Mouse (Mus musculus) embryonic facial prominence, embryonic 12.5 days (tissue): ENCODE measurements around the gene Mansc1. TPM values are rescaled to one million over a fixed set of nuclear protein-coding genes. Genes with fewer than 3 reads are reported as not detected.
"Not testable (repeated sequence)": the region's sequence is repeated elsewhere in the genome, so short reads cannot be mapped to it uniquely, and the experiment has no call there.

Experiments used
- ATAC-seq: fragments of 200-750 bp; cut with Nextera tagmentation; 2 replicates; pipeline ENCODE4 v1.8.0; 2017; ENCODE audit not compliant: insufficient number of reproducible peaks, insufficient read depth, low FRiP score, low TSS enrichment
- H3K27ac ChIP-seq: fragments of 300-500 bp; sonication (generic); 2 replicates; pipeline ENCODE4 v1.5.1; 2016; ENCODE audit warnings: mild to moderate bottlenecking
- H3K27me3 ChIP-seq: fragments of 300-500 bp; sonication (generic); 2 replicates; pipeline ENCODE4 v1.6.1; 2016; ENCODE audit warnings: mild to moderate bottlenecking, moderate library complexity
- H3K36me3 ChIP-seq: fragments of 300-500 bp; sonication (generic); 2 replicates; pipeline ENCODE4 v1.6.1; 2016; ENCODE audit warnings: mild to moderate bottlenecking
- H3K4me1 ChIP-seq: fragments of 300-500 bp; sonication (generic); 2 replicates; pipeline ENCODE4 v1.6.1; 2016
- H3K4me2 ChIP-seq: fragments of 300-500 bp; sonication (generic); replicated peaks from 2 replicates; pipeline ENCODE4 v1.6.1; 2016; ENCODE audit warnings: mild to moderate bottlenecking, moderate library complexity
- H3K4me3 ChIP-seq: fragments of 300-500 bp; sonication (generic); 2 replicates; pipeline ENCODE4 v1.5.1; 2016; ENCODE audit warnings: mild to moderate bottlenecking
- H3K9ac ChIP-seq: fragments of 300-500 bp; sonication (generic); 2 replicates; pipeline ENCODE4 v1.6.1; 2016; ENCODE audit warnings: mild to moderate bottlenecking, moderate library complexity
- H3K9me3 ChIP-seq: fragments of 300-500 bp; sonication (generic); 2 replicates; pipeline ENCODE4 v1.6.1; 2016; ENCODE audit warnings: mild to moderate bottlenecking, moderate library complexity
- WGBS: fragments of 180-500 bp; shearing (Covaris S2); methylation state at CpG from one replicate; pipeline ENCODE4 v1.1.7; 2016; 5-methylcytosine and 5-hydroxymethylcytosine counted together
- polyA plus RNA-seq: library from polyadenylated mRNA; unstranded; fragments of >200 nt; fragmentation: Nextera tagmentation; extraction: Ambion mirVana; gene quantifications from 2 replicates; pipeline ENCODE4 v1.2.1, GENCODE M21; 2016

The Mansc1 gene
- polyA plus RNA-seq: 0.75 and 1.2 TPM in 2 replicates

- H3K36me3 ChIP-seq: no peaks in the 10 kb centered on the region
- H3K4me1 ChIP-seq: peaks cover 5% of the 10 kb centered on the region; the same call in 1 of the 2 replicates
- no peak within 1 kb of the TSS for H3K27ac ChIP-seq
- H3K4me3 ChIP-seq: peak within 1 kb of the TSS; percentile 43
- no peak for ATAC-seq
- WGBS: 1% methylated on average over 46 of the region's 46 CpGs
- peak within 1 kb of the TSS; percentile 82 for H3K4me2 ChIP-seq
- H3K9me3 ChIP-seq: no peaks in the 10 kb centered on the region
- H3K9ac ChIP-seq: peak within 1 kb of the TSS; percentile 47
- peaks cover 21% of the 10 kb centered on the region for H3K27me3 ChIP-seq
Measured at GRCm38 (mm10) chr6:134631947-134632687, at the start of gene Mansc1. Mansc1 (minus strand) TSS chr6:134632488.

- H3K36me3 ChIP-seq, H3K9me3 ChIP-seq, H3K4me1 ChIP-seq, ATAC-seq, H3K4me3 ChIP-seq, H3K4me2 ChIP-seq, H3K27ac ChIP-seq, H3K27me3 ChIP-seq, H3K9ac ChIP-seq: not testable (repeated sequence)
- 90% methylated on average over 4 of the region's 4 CpGs for WGBS
Measured at GRCm38 (mm10) chr6:134679330-134679729, 47.0 kb upstream of the Mansc1 start.

GRCm38 (mm10) chr6:134678037-134678436, 45.7 kb upstream of the Mansc1 start:
- Histone ChIP-seq H3K4me1 (no peaks in the 10 kb centered on the region), H3K4me3 (no peak overlapping the region), H3K27ac (no peak overlapping the region), H3K36me3 (no peaks in the 10 kb centered on the region), H3K9me3 (no peaks in the 10 kb centered on the region), H3K27me3 (no peaks in the 10 kb centered on the region), H3K4me2 (no peak overlapping the region), H3K9ac (no peak overlapping the region)
- WGBS: 81% methylated on average over 3 of the region's 3 CpGs
- ATAC-seq: no peak

GRCm38 (mm10) chr6:134677504-134677903, 45.2 kb upstream of the Mansc1 start:
- 80% methylated on average over 4 of the region's 4 CpGs for WGBS
- Histone ChIP-seq H3K4me2 (no peak overlapping the region), H3K9ac (no peak overlapping the region), H3K4me1 (no peaks in the 10 kb centered on the region), H3K27ac (no peak overlapping the region), H3K4me3 (no peak overlapping the region), H3K9me3 (no peaks in the 10 kb centered on the region), H3K36me3 (no peaks in the 10 kb centered on the region), H3K27me3 (no peaks in the 10 kb centered on the region)
- ATAC-seq: no peak

GRCm38 (mm10) chr6:134673712-134674111, 41.4 kb upstream of the Mansc1 start:
- not testable (repeated sequence) for ATAC-seq, H3K36me3 ChIP-seq, H3K9me3 ChIP-seq, H3K4me2 ChIP-seq, H3K4me1 ChIP-seq, H3K4me3 ChIP-seq, H3K27ac ChIP-seq, H3K27me3 ChIP-seq, H3K9ac ChIP-seq
- WGBS: 88% methylated on average over 8 of the region's 8 CpGs

- Histone ChIP-seq H3K4me2 (no peak overlapping the region), H3K36me3 (no peaks in the 10 kb centered on the region), H3K4me1 (peaks cover 4% of the 10 kb centered on the region; the same call in 1 of the 2 replicates), H3K27ac (no peak overlapping the region), H3K9me3 (no peaks in the 10 kb centered on the region), H3K4me3 (no peak overlapping the region), H3K27me3 (no peaks in the 10 kb centered on the region), H3K9ac (no peak overlapping the region)
- WGBS: 70% methylated on average over 4 of the region's 4 CpGs
- ATAC-seq: no peak
Measured at GRCm38 (mm10) chr6:134670881-134671411, 38.7 kb upstream of the Mansc1 start.

GRCm38 (mm10) chr6:134669179-134669865, 37.0 kb upstream of the Mansc1 start:
- Histone ChIP-seq H3K4me3 (no peak overlapping the region), H3K4me1 (peaks cover 4% of the 10 kb centered on the region; the same call in 1 of the 2 replicates), H3K9ac (no peak overlapping the region), H3K4me2 (no peak overlapping the region), H3K27ac (no peak overlapping the region), H3K27me3 (no peaks in the 10 kb centered on the region), H3K36me3 (no peaks in the 10 kb centered on the region), H3K9me3 (no peaks in the 10 kb centered on the region)
- WGBS: 69% methylated on average over 6 of the region's 6 CpGs
- no peak for ATAC-seq

GRCm38 (mm10) chr6:134668519-134668918, 36.2 kb upstream of the Mansc1 start:
- peaks cover 4% of the 10 kb centered on the region; the same call in 1 of the 2 replicates for H3K4me1 ChIP-seq
- no peaks in the 10 kb centered on the region for H3K27me3 ChIP-seq
- no peak overlapping the region for H3K4me2 ChIP-seq
- H3K36me3 ChIP-seq: no peaks in the 10 kb centered on the region
- no peak overlapping the region for H3K4me3 ChIP-seq
- H3K27ac ChIP-seq: no peak overlapping the region
- WGBS: 84% methylated on average over 2 of the region's 2 CpGs
- no peaks in the 10 kb centered on the region for H3K9me3 ChIP-seq
- no peak overlapping the region for H3K9ac ChIP-seq
- no peak for ATAC-seq

- ATAC-seq: no peak
- WGBS: 82% methylated on average over 9 of the region's 9 CpGs
- H3K36me3 ChIP-seq: no peaks in the 10 kb centered on the region
Measured at GRCm38 (mm10) chr6:134665817-134666216, 33.5 kb upstream of the Mansc1 start.

GRCm38 (mm10) chr6:134664573-134664972, 32.3 kb upstream of the Mansc1 start:
- 81% methylated on average over 5 of the region's 5 CpGs for WGBS
- ATAC-seq: no peak

More at GRCm38 (mm10) chr6:134665817-134666216, 33.5 kb upstream of the Mansc1 start:
- H3K9me3 ChIP-seq: no peaks in the 10 kb centered on the region
- no peak overlapping the region for H3K4me2 ChIP-seq
- H3K4me3 ChIP-seq: no peak overlapping the region
- H3K9ac ChIP-seq: no peak overlapping the region
- no peak overlapping the region for H3K27ac ChIP-seq
- peaks cover 4% of the 10 kb centered on the region; the same call in 1 of the 2 replicates for H3K4me1 ChIP-seq
- no peaks in the 10 kb centered on the region for H3K27me3 ChIP-seq

GRCm38 (mm10) chr6:134660714-134661406, 28.6 kb upstream of the Mansc1 start:
- 84% methylated on average over 8 of the region's 8 CpGs for WGBS
- ATAC-seq: no peak
- no peak overlapping the region for H3K4me3 ChIP-seq
- H3K9me3 ChIP-seq: no peaks in the 10 kb centered on the region
- no peak overlapping the region for H3K9ac ChIP-seq
- peaks cover 4% of the 10 kb centered on the region; the same call in 1 of the 2 replicates for H3K4me1 ChIP-seq
- no peak overlapping the region for H3K4me2 ChIP-seq
- no peaks in the 10 kb centered on the region for H3K27me3 ChIP-seq
- no peaks in the 10 kb centered on the region for H3K36me3 ChIP-seq
- no peak overlapping the region for H3K27ac ChIP-seq

More at GRCm38 (mm10) chr6:134664573-134664972, 32.3 kb upstream of the Mansc1 start:
- no peak overlapping the region for H3K9ac ChIP-seq
- no peak overlapping the region for H3K27ac ChIP-seq
- no peaks in the 10 kb centered on the region for H3K27me3 ChIP-seq
- H3K9me3 ChIP-seq: no peaks in the 10 kb centered on the region
- no peak overlapping the region for H3K4me2 ChIP-seq
- peaks cover 4% of the 10 kb centered on the region; the same call in 1 of the 2 replicates for H3K4me1 ChIP-seq
- H3K4me3 ChIP-seq: no peak overlapping the region
- H3K36me3 ChIP-seq: no peaks in the 10 kb centered on the region
